Mouse (Mus musculus) forebrain, embryonic 13.5 days (tissue): Measurements from ENCODE around the gene Krr1. TPM values are rescaled to one million over a fixed set of nuclear protein-coding genes. Genes with fewer than 3 reads are reported as not detected.
"Not testable (repeated sequence)": the region's sequence is repeated elsewhere in the genome, so short reads cannot be mapped to it uniquely, and the experiment has no call there.

Source experiments
- ATAC-seq: fragments of 200-750 bp; cut with Nextera tagmentation; 2 replicates; pipeline ENCODE4 v1.8.0; 2017
- H3K27ac ChIP-seq: fragments of 300-500 bp; sonication (generic); 2 replicates; pipeline ENCODE4 v1.5.1; 2015; ENCODE audit warnings: inconsistent platforms, mild to moderate bottlenecking, moderate library complexity
- H3K27me3 ChIP-seq: fragments of 300-500 bp; sonication (generic); 2 replicates; pipeline ENCODE4 v1.6.1; 2015; ENCODE audit warnings: mild to moderate bottlenecking, inconsistent platforms
- H3K36me3 ChIP-seq: fragments of 300-500 bp; sonication (generic); 2 replicates; pipeline ENCODE4 v1.6.1; 2015; ENCODE audit warnings: mild to moderate bottlenecking, inconsistent platforms; ENCODE audit not compliant: poor library complexity, severe bottlenecking
- H3K4me1 ChIP-seq: fragments of 300-500 bp; sonication (generic); 2 replicates; pipeline ENCODE4 v1.6.1; 2015; ENCODE audit warnings: inconsistent platforms
- H3K4me2 ChIP-seq: fragments of 300-500 bp; sonication (generic); 2 replicates; pipeline ENCODE4 v1.6.1; 2015; ENCODE audit warnings: inconsistent platforms, mild to moderate bottlenecking, moderate library complexity
- H3K4me3 ChIP-seq: fragments of 300-500 bp; sonication (generic); 2 replicates; pipeline ENCODE4 v1.5.1; 2015; ENCODE audit warnings: mild to moderate bottlenecking, inconsistent platforms
- H3K9ac ChIP-seq: fragments of 300-500 bp; sonication (generic); 2 replicates; pipeline ENCODE4 v1.6.1; 2015; ENCODE audit warnings: mild to moderate bottlenecking, inconsistent platforms
- H3K9me3 ChIP-seq: fragments of 300-500 bp; sonication (generic); replicated peaks from 2 replicates; pipeline ENCODE4 v1.6.1; 2016; ENCODE audit warnings: inconsistent platforms
- whole genome bisulfite sequencing: fragments of 180-500 bp; shearing (Covaris S2); methylation state at CpG from one replicate; pipeline ENCODE4 v1.1.7; 2015; 5-methylcytosine and 5-hydroxymethylcytosine counted together
- polyA plus RNA-seq: library from polyadenylated mRNA; unstranded; fragments of >200 nt; fragmentation: Nextera tagmentation; extraction: Ambion mirVana; gene quantifications from 2 replicates; pipeline ENCODE4 v1.2.1, GENCODE M21; 2015

Gene Krr1
- polyA plus RNA-seq, 1 experiment from 2014 or later, result 51.4 TPM

GRCm38 (mm10) chr10:111995803-111996548 is 23.5 kb downstream of the Krr1 start:
- 91% methylated on average over 11 of the region's 11 CpGs for WGBS

GRCm38 (mm10) chr10:111996549-111996904 is 24.1 kb downstream of the Krr1 start:
- Histone ChIP-seq H3K36me3 (no peaks in the 10 kb centered on the region), H3K27ac (no peak overlapping the region), H3K9ac (no peak overlapping the region), H3K9me3 (no peaks in the 10 kb centered on the region), H3K4me2 (no peak overlapping the region), H3K4me3 (no peak overlapping the region), H3K27me3 (no peaks in the 10 kb centered on the region), H3K4me1 (no peaks in the 10 kb centered on the region)
- no peak for ATAC-seq
- 94% methylated on average over 7 of the region's 7 CpGs for WGBS

More at GRCm38 (mm10) chr10:111995803-111996548, 23.5 kb downstream of the Krr1 start:
- H3K4me1 ChIP-seq, result no peaks in the 10 kb centered on the region
- no peak overlapping the region for H3K9ac ChIP-seq
- H3K27me3 ChIP-seq, result no peaks in the 10 kb centered on the region
- no peak overlapping the region for H3K4me2 ChIP-seq
- H3K4me3 ChIP-seq, result no peak overlapping the region
- H3K36me3 ChIP-seq, result no peaks in the 10 kb centered on the region
- no peak overlapping the region for H3K27ac ChIP-seq
- H3K9me3 ChIP-seq, result no peaks in the 10 kb centered on the region
- ATAC-seq, result no peak

GRCm38 (mm10) chr10:111996911-111997347 is 24.5 kb downstream of the Krr1 start:
- no peak overlapping the region for H3K9ac ChIP-seq
- no peak overlapping the region for H3K27ac ChIP-seq
- no peaks in the 10 kb centered on the region for H3K27me3 ChIP-seq
- no peak overlapping the region for H3K4me2 ChIP-seq
- no peaks in the 10 kb centered on the region for H3K36me3 ChIP-seq
- 83% methylated on average over 8 of the region's 8 CpGs for WGBS
- H3K4me1 ChIP-seq, result no peaks in the 10 kb centered on the region
- H3K4me3 ChIP-seq, result no peak overlapping the region
- ATAC-seq, result no peak
- H3K9me3 ChIP-seq, result no peaks in the 10 kb centered on the region

- Histone ChIP-seq H3K4me3 (no peak overlapping the region), H3K9ac (no peak overlapping the region), H3K27ac (no peak overlapping the region), H3K9me3 (no peaks in the 10 kb centered on the region), H3K4me1 (no peaks in the 10 kb centered on the region), H3K27me3 (no peaks in the 10 kb centered on the region), H3K4me2 (no peak overlapping the region), H3K36me3 (no peaks in the 10 kb centered on the region)
- ATAC-seq, result no peak
Measured at GRCm38 (mm10) chr10:111997671-111998070, 25.2 kb downstream of the Krr1 start.

GRCm38 (mm10) chr10:111999765-112000164 is 27.3 kb downstream of the Krr1 start:
- Histone ChIP-seq H3K4me2 (no peak overlapping the region), H3K9me3 (no peaks in the 10 kb centered on the region), H3K4me3 (no peak overlapping the region), H3K27me3 (no peaks in the 10 kb centered on the region), H3K36me3 (no peaks in the 10 kb centered on the region), H3K27ac (no peak overlapping the region), H3K4me1 (no peaks in the 10 kb centered on the region), H3K9ac (no peak overlapping the region)
- no peak for ATAC-seq
- 58% methylated on average over 3 of the region's 3 CpGs for WGBS

GRCm38 (mm10) chr10:112000568-112000967 is 28.1 kb downstream of the Krr1 start:
- ATAC-seq, result no peak
- no peak overlapping the region for H3K4me2 ChIP-seq
- H3K9ac ChIP-seq, result no peak overlapping the region
- no peaks in the 10 kb centered on the region for H3K36me3 ChIP-seq
- H3K27ac ChIP-seq, result no peak overlapping the region
- WGBS, result 94% methylated on average over 5 of the region's 5 CpGs
- no peaks in the 10 kb centered on the region for H3K4me1 ChIP-seq
- no peak overlapping the region for H3K4me3 ChIP-seq
- H3K9me3 ChIP-seq, result no peaks in the 10 kb centered on the region
- no peaks in the 10 kb centered on the region for H3K27me3 ChIP-seq

- no peak overlapping the region for H3K4me2 ChIP-seq
- no peak overlapping the region for H3K27ac ChIP-seq
- no peaks in the 10 kb centered on the region for H3K9me3 ChIP-seq
- H3K9ac ChIP-seq, result no peak overlapping the region
- H3K4me3 ChIP-seq, result no peak overlapping the region
- 94% methylated on average over 2 of the region's 2 CpGs for WGBS
- no peaks in the 10 kb centered on the region for H3K27me3 ChIP-seq
- no peak for ATAC-seq
- H3K4me1 ChIP-seq, result no peaks in the 10 kb centered on the region
- H3K36me3 ChIP-seq, result no peaks in the 10 kb centered on the region
Measured at GRCm38 (mm10) chr10:112001350-112001749, 28.9 kb downstream of the Krr1 start.

- Histone ChIP-seq H3K9ac (no peak overlapping the region), H3K27ac (no peak overlapping the region), H3K4me3 (no peak overlapping the region), H3K9me3 (no peaks in the 10 kb centered on the region), H3K4me2 (no peak overlapping the region), H3K27me3 (no peaks in the 10 kb centered on the region), H3K36me3 (no peaks in the 10 kb centered on the region), H3K4me1 (no peaks in the 10 kb centered on the region)
- no peak for ATAC-seq
- 89% methylated on average over 9 of the region's 9 CpGs for WGBS
Measured at GRCm38 (mm10) chr10:112001756-112002520, 29.5 kb downstream of the Krr1 start.

- 87% methylated on average over 9 of the region's 9 CpGs for WGBS
- no peaks in the 10 kb centered on the region for H3K4me1 ChIP-seq
- H3K9me3 ChIP-seq, result no peaks in the 10 kb centered on the region
- no peaks in the 10 kb centered on the region for H3K36me3 ChIP-seq
- no peak for ATAC-seq
- no peak within 1 kb of the TSS for H3K9ac ChIP-seq
- no peaks in the 10 kb centered on the region for H3K27me3 ChIP-seq
- H3K4me2 ChIP-seq, result no peak within 1 kb of the TSS
- H3K27ac ChIP-seq, result no peak within 1 kb of the TSS
- no peak within 1 kb of the TSS for H3K4me3 ChIP-seq
Measured at GRCm38 (mm10) chr10:112002544-112003215, 30.2 kb downstream of the Krr1 start, which contains the start of gene Glipr1. Gene Glipr1 (minus strand): TSS chr10:112002631.

GRCm38 (mm10) chr10:112009511-112009910 is 37.0 kb downstream of the Krr1 start:
- H3K9ac ChIP-seq, H3K4me3 ChIP-seq, H3K4me2 ChIP-seq, H3K9me3 ChIP-seq, ATAC-seq, H3K27ac ChIP-seq, H3K36me3 ChIP-seq, H3K27me3 ChIP-seq, H3K4me1 ChIP-seq: not testable (repeated sequence)
- 86% methylated on average over 1 of the region's 1 CpGs for WGBS

GRCm38 (mm10) chr10:112023585-112023984 is 51.1 kb downstream of the Krr1 start:
- Histone ChIP-seq H3K36me3 (no peaks in the 10 kb centered on the region), H3K9ac (no peak overlapping the region), H3K27me3 (no peaks in the 10 kb centered on the region), H3K4me3 (no peak overlapping the region), H3K4me2 (no peak overlapping the region), H3K9me3 (no peaks in the 10 kb centered on the region), H3K4me1 (no peaks in the 10 kb centered on the region), H3K27ac (no peak overlapping the region)
- 75% methylated on average over 2 of the region's 2 CpGs for WGBS
- ATAC-seq, result no peak

GRCm38 (mm10) chr10:112028689-112029088 is 56.2 kb downstream of the Krr1 start:
- not testable (repeated sequence) for H3K27me3 ChIP-seq, H3K4me2 ChIP-seq, H3K27ac ChIP-seq, H3K36me3 ChIP-seq, H3K9ac ChIP-seq, H3K9me3 ChIP-seq, ATAC-seq, H3K4me1 ChIP-seq, H3K4me3 ChIP-seq
- 46% methylated on average over 3 of the region's 3 CpGs for WGBS
